Mouse (Mus musculus): ENCODE results near the gene Npy2r. TPM values are rescaled to one million over a fixed set of nuclear protein-coding genes. Genes with fewer than 3 reads are reported as not detected.

Npy2r gene
- polyA plus RNA-seq (2015; fragmentation: Nextera tagmentation; extraction: Ambion mirVana), result not detected in 2 replicates

GRCm38 (mm10) chr3:82547908-82548721 lies at the start of gene Npy2r:
Npy2r (minus strand) TSS chr3:82548084.
- ATAC-seq (ENCODE audit: low read depth), result no peak

GRCm38 (mm10) chr3:82557786-82558185 lies 9.9 kb upstream of the Npy2r start:
- 59% methylated on average over 3 of the region's 3 CpGs for WGBS (ENCODE audit: insufficient replicate concordance)
- H3K9me3 ChIP-seq (replicated peaks; ENCODE audit: control insufficient read depth, low read length), result no peaks in the 10 kb centered on the region
- no peak overlapping the region for H3K4me2 ChIP-seq (ENCODE audit: low read depth, low read length)
- no peak for ATAC-seq (ENCODE audit: low read depth)
- no peaks in the 10 kb centered on the region for H3K36me3 ChIP-seq (ENCODE audit: control insufficient read depth, insufficient read depth)
- H3K27ac ChIP-seq (ENCODE audit: low read length), result no peak overlapping the region
- no peak overlapping the region for H3K4me3 ChIP-seq (ENCODE audit: low read depth, low read length)
- H3K27me3 ChIP-seq (ENCODE audit: control insufficient read depth, insufficient read depth, low read depth, low read length), result no peaks in the 10 kb centered on the region
- H3K9ac ChIP-seq (ENCODE audit: low read depth, low read length), result no peak overlapping the region
- no peaks in the 10 kb centered on the region for H3K4me1 ChIP-seq (ENCODE audit: control insufficient read depth, low read depth, low read length)

More at GRCm38 (mm10) chr3:82547908-82548721, at the start of gene Npy2r:
- peak within 1 kb of the TSS; percentile 32 for H3K4me2 ChIP-seq (ENCODE audit: low read depth, low read length)
- H3K27ac ChIP-seq (ENCODE audit: low read length), result no peak within 1 kb of the TSS
- no peaks in the 10 kb centered on the region for H3K4me1 ChIP-seq (ENCODE audit: control insufficient read depth, low read depth, low read length)
- H3K36me3 ChIP-seq (ENCODE audit: control insufficient read depth, insufficient read depth), result no peaks in the 10 kb centered on the region
- H3K4me3 ChIP-seq (ENCODE audit: low read depth, low read length), result peak within 1 kb of the TSS; percentile 11; the same call in 1 of the 2 replicates
- 2% methylated on average over 32 of the region's 32 CpGs for WGBS (ENCODE audit: insufficient replicate concordance)
- no peak within 1 kb of the TSS for H3K9ac ChIP-seq (ENCODE audit: low read depth, low read length)
- no peaks in the 10 kb centered on the region for H3K9me3 ChIP-seq (replicated peaks; ENCODE audit: control insufficient read depth, low read length)
- peaks cover 6% of the 10 kb centered on the region for H3K27me3 ChIP-seq (ENCODE audit: control insufficient read depth, insufficient read depth, low read depth, low read length)

GRCm38 (mm10) chr3:82556311-82556828 lies 8.5 kb upstream of the Npy2r start:
- no peak overlapping the region for H3K4me2 ChIP-seq (ENCODE audit: low read depth, low read length)
- WGBS (ENCODE audit: insufficient replicate concordance), result 65% methylated on average over 2 of the region's 2 CpGs
- no peak overlapping the region for H3K9ac ChIP-seq (ENCODE audit: low read depth, low read length)
- no peak for ATAC-seq (ENCODE audit: low read depth)
- H3K4me3 ChIP-seq (ENCODE audit: low read depth, low read length), result no peak overlapping the region
- no peaks in the 10 kb centered on the region for H3K36me3 ChIP-seq (ENCODE audit: control insufficient read depth, insufficient read depth)
- H3K27ac ChIP-seq (ENCODE audit: low read length), result no peak overlapping the region
- no peaks in the 10 kb centered on the region for H3K9me3 ChIP-seq (replicated peaks; ENCODE audit: control insufficient read depth, low read length)
- H3K4me1 ChIP-seq (ENCODE audit: control insufficient read depth, low read depth, low read length), result no peaks in the 10 kb centered on the region
- H3K27me3 ChIP-seq (ENCODE audit: control insufficient read depth, insufficient read depth, low read depth, low read length), result no peaks in the 10 kb centered on the region

GRCm38 (mm10) chr3:82549932-82550331 lies 2.0 kb upstream of the Npy2r start:
- no peaks in the 10 kb centered on the region for H3K9me3 ChIP-seq (replicated peaks; ENCODE audit: control insufficient read depth, low read length)
- H3K9ac ChIP-seq (ENCODE audit: low read depth, low read length), result no peak overlapping the region
- 65% methylated on average over 5 of the region's 5 CpGs for WGBS (ENCODE audit: insufficient replicate concordance)
- ATAC-seq (ENCODE audit: low read depth), result no peak
- H3K27me3 ChIP-seq (ENCODE audit: control insufficient read depth, insufficient read depth, low read depth, low read length), result peaks cover 6% of the 10 kb centered on the region
- H3K4me1 ChIP-seq (ENCODE audit: control insufficient read depth, low read depth, low read length), result no peaks in the 10 kb centered on the region
- no peak overlapping the region for H3K27ac ChIP-seq (ENCODE audit: low read length)
- H3K36me3 ChIP-seq (ENCODE audit: control insufficient read depth, insufficient read depth), result no peaks in the 10 kb centered on the region
- no peak overlapping the region for H3K4me2 ChIP-seq (ENCODE audit: low read depth, low read length)
- no peak overlapping the region for H3K4me3 ChIP-seq (ENCODE audit: low read depth, low read length)

- Histone ChIP-seq H3K36me3 (ENCODE audit: control insufficient read depth, insufficient read depth) (no peaks in the 10 kb centered on the region), H3K4me1 (ENCODE audit: control insufficient read depth, low read depth, low read length) (no peaks in the 10 kb centered on the region), H3K9ac (ENCODE audit: low read depth, low read length) (no peak overlapping the region), H3K9me3 (replicated peaks; ENCODE audit: control insufficient read depth, low read length) (no peaks in the 10 kb centered on the region), H3K27ac (ENCODE audit: low read length) (no peak overlapping the region), H3K4me3 (ENCODE audit: low read depth, low read length) (no peak overlapping the region), H3K27me3 (ENCODE audit: control insufficient read depth, insufficient read depth, low read depth, low read length) (peaks cover 6% of the 10 kb centered on the region), H3K4me2 (ENCODE audit: low read depth, low read length) (peak overlapping the region; percentile 32; the same call in 1 of the 2 replicates)
- ATAC-seq (ENCODE audit: low read depth), result no peak
- WGBS (ENCODE audit: insufficient replicate concordance), result 5% methylated on average over 9 of the region's 9 CpGs
Observed at GRCm38 (mm10) chr3:82548753-82549152, 869 bp upstream of the Npy2r start.

- peaks cover under 1% of the 10 kb centered on the region; the same call in 1 of the 2 replicates for H3K27me3 ChIP-seq (ENCODE audit: control insufficient read depth, insufficient read depth, low read depth, low read length)
- 59% methylated on average over 2 of the region's 2 CpGs for WGBS (ENCODE audit: insufficient replicate concordance)
- H3K27ac ChIP-seq (ENCODE audit: low read length), result no peak overlapping the region
- no peak overlapping the region for H3K9ac ChIP-seq (ENCODE audit: low read depth, low read length)
- no peak for ATAC-seq (ENCODE audit: low read depth)
- no peaks in the 10 kb centered on the region for H3K9me3 ChIP-seq (replicated peaks; ENCODE audit: control insufficient read depth, low read length)
- no peaks in the 10 kb centered on the region for H3K4me1 ChIP-seq (ENCODE audit: control insufficient read depth, low read depth, low read length)
- H3K4me3 ChIP-seq (ENCODE audit: low read depth, low read length), result no peak overlapping the region
- no peaks in the 10 kb centered on the region for H3K36me3 ChIP-seq (ENCODE audit: control insufficient read depth, insufficient read depth)
- no peak overlapping the region for H3K4me2 ChIP-seq (ENCODE audit: low read depth, low read length)
Observed at GRCm38 (mm10) chr3:82541449-82541848, 6.4 kb downstream of the Npy2r start.

GRCm38 (mm10) chr3:82539951-82540350 lies 7.9 kb downstream of the Npy2r start:
- Histone ChIP-seq H3K9ac (ENCODE audit: low read depth, low read length) (no peak overlapping the region), H3K4me2 (ENCODE audit: low read depth, low read length) (no peak overlapping the region), H3K4me1 (ENCODE audit: control insufficient read depth, low read depth, low read length) (no peaks in the 10 kb centered on the region), H3K27me3 (ENCODE audit: control insufficient read depth, insufficient read depth, low read depth, low read length) (no peaks in the 10 kb centered on the region), H3K4me3 (ENCODE audit: low read depth, low read length) (no peak overlapping the region), H3K9me3 (replicated peaks; ENCODE audit: control insufficient read depth, low read length) (no peaks in the 10 kb centered on the region), H3K27ac (ENCODE audit: low read length) (no peak overlapping the region), H3K36me3 (ENCODE audit: control insufficient read depth, insufficient read depth) (no peaks in the 10 kb centered on the region)
- WGBS (ENCODE audit: insufficient replicate concordance), result 55% methylated on average over 5 of the region's 5 CpGs
- ATAC-seq (ENCODE audit: low read depth), result no peak

GRCm38 (mm10) chr3:82524792-82525191 lies 23.1 kb downstream of the Npy2r start:
- ATAC-seq (ENCODE audit: low read depth), result no peak
- H3K27me3 ChIP-seq (ENCODE audit: control insufficient read depth, insufficient read depth, low read depth, low read length), result no peaks in the 10 kb centered on the region

GRCm38 (mm10) chr3:82498006-82498405 lies 49.9 kb downstream of the Npy2r start:
- H3K36me3 ChIP-seq (ENCODE audit: control insufficient read depth, insufficient read depth), result no peaks in the 10 kb centered on the region
- H3K27ac ChIP-seq (ENCODE audit: low read length), result no peak overlapping the region
- no peak for ATAC-seq (ENCODE audit: low read depth)
- no peaks in the 10 kb centered on the region for H3K27me3 ChIP-seq (ENCODE audit: control insufficient read depth, insufficient read depth, low read depth, low read length)
- no peaks in the 10 kb centered on the region for H3K9me3 ChIP-seq (replicated peaks; ENCODE audit: control insufficient read depth, low read length)
- H3K4me2 ChIP-seq (ENCODE audit: low read depth, low read length), result no peak overlapping the region
- WGBS (ENCODE audit: insufficient replicate concordance), result 54% methylated on average over 4 of the region's 4 CpGs
- H3K4me1 ChIP-seq (ENCODE audit: control insufficient read depth, low read depth, low read length), result no peaks in the 10 kb centered on the region
- no peak overlapping the region for H3K4me3 ChIP-seq (ENCODE audit: low read depth, low read length)
- H3K9ac ChIP-seq (ENCODE audit: low read depth, low read length), result no peak overlapping the region

More at GRCm38 (mm10) chr3:82524792-82525191, 23.1 kb downstream of the Npy2r start:
- Histone ChIP-seq H3K4me2 (ENCODE audit: low read depth, low read length) (no peak overlapping the region), H3K27ac (ENCODE audit: low read length) (no peak overlapping the region), H3K4me3 (ENCODE audit: low read depth, low read length) (no peak overlapping the region), H3K36me3 (ENCODE audit: control insufficient read depth, insufficient read depth) (no peaks in the 10 kb centered on the region), H3K4me1 (ENCODE audit: control insufficient read depth, low read depth, low read length) (no peaks in the 10 kb centered on the region), H3K9ac (ENCODE audit: low read depth, low read length) (no peak overlapping the region), H3K9me3 (replicated peaks; ENCODE audit: control insufficient read depth, low read length) (no peaks in the 10 kb centered on the region)
- 57% methylated on average over 1 of the region's 1 CpGs for WGBS (ENCODE audit: insufficient replicate concordance)
